Mouse (Mus musculus): ENCODE measurements at regions not wholly inside any gene's neighbourhood (a gene's known extent, or its start where the extent isn't known, plus 50 kb on each side); places are given as distances from the start of the nearest gene placed in this dataset.

DNA sequence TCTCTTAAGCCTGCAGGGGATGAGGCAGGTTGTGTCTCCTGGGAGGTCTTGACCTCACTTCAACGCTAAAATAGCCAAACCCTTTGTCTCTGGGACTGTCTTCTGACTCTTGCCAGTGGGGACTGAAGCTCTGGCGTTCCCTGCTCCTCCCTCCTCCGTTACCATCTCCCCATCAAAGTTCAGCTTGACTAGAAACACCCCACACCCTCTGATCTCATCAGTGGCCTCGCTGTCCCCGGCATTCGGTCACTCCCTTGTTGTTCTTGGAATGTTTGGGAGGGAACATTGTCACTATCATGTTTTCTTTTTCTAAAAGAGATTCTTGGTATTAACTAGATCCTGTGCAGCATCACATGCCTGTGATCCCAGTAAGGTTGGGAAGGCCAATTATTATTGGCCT, 54.6 kb upstream of the Slc35c1 start:
- DNase-seq (ENCODE audit: low spot score) (no peak), ATAC-seq (replicated peaks; ENCODE audit: insufficient number of reproducible peaks, low FRiP score, low TSS enrichment, low read depth) (no peak)
- Histone ChIP-seq H3K9ac (replicated peaks; ENCODE audit: low read length) (no peak overlapping the region), H3K27me3 (ENCODE audit: control insufficient read depth, insufficient read depth, low read length) (no peaks in the 10 kb centered on the region), H3K4me1 (ENCODE audit: control insufficient read depth, insufficient read depth, low read length) (no peaks in the 10 kb centered on the region), H3K36me3 (replicated peaks; ENCODE audit: control insufficient read depth, insufficient read depth, low read depth, low read length) (no peaks in the 10 kb centered on the region), H3K4me3 (ENCODE audit: low read depth, low read length) (no peak overlapping the region), H3K9me3 (replicated peaks; ENCODE audit: control insufficient read depth, low read length) (no peaks in the 10 kb centered on the region), H3K4me2 (ENCODE audit: low read depth, low read length) (no peak overlapping the region), H3K27ac (replicated peaks; ENCODE audit: low read depth, low read length) (no peak overlapping the region)
- WGBS = 44% methylated on average over 6 of the region's 6 CpGs

GRCm38 (mm10) chr2:92511771-92512744, 51.7 kb upstream of the Slc35c1 start:
- no peaks in the 10 kb centered on the region for H3K4me1 ChIP-seq (ENCODE audit: control insufficient read depth, insufficient read depth, low read length)
- H3K36me3 ChIP-seq (replicated peaks; ENCODE audit: control insufficient read depth, insufficient read depth, low read depth, low read length) = no peaks in the 10 kb centered on the region
- no peaks in the 10 kb centered on the region for H3K27me3 ChIP-seq (ENCODE audit: control insufficient read depth, insufficient read depth, low read length)
- ATAC-seq (replicated peaks; ENCODE audit: insufficient number of reproducible peaks, low FRiP score, low TSS enrichment, low read depth) (no peak), DNase-seq (ENCODE audit: low spot score) (no peak)
- no peak overlapping the region for H3K4me3 ChIP-seq (ENCODE audit: low read depth, low read length)
- WGBS = 70% methylated on average over 6 of the region's 6 CpGs
- no peaks in the 10 kb centered on the region for H3K9me3 ChIP-seq (replicated peaks; ENCODE audit: control insufficient read depth, low read length)
- no peak overlapping the region for H3K27ac ChIP-seq (replicated peaks; ENCODE audit: low read depth, low read length)
- H3K9ac ChIP-seq (replicated peaks; ENCODE audit: low read length) = no peak overlapping the region
- no peak overlapping the region for H3K4me2 ChIP-seq (ENCODE audit: low read depth, low read length)

Measured in embryonic facial prominence, embryonic 11.5 days (tissue).